ENCODE assay signal across 7 mouse cellular contexts in genomic region chr7:12949872-12950229, GRCm38 (mm10). TPM values are rescaled to one million over a fixed set of nuclear protein-coding genes. Genes with fewer than 3 reads are reported as not detected.
A peak's percentile ranks its signal among the peaks of the same experiment; 100 is the strongest.
DNase-seq lines count a peak whose midpoint lies in the region; ATAC-seq and TF ChIP-seq lines count a peak whose summit lies in the region.

No protein-coding gene starts in this region.

- intact Hi-C loops in left cerebral cortex, postnatal 14 days (cut with DNase I) = no loop called here

- no peak for TF ChIP-seq CTCF in lung, postnatal 0 days (IDR thresholded peaks at IDR 0.05)

- WGBS in lung, postnatal 0 days = 5% methylated on average over 16 of the region's 16 CpGs
- WGBS in limb, embryonic 15.5 days = 4% methylated on average over 16 of the region's 16 CpGs
- 5% methylated on average over 16 of the region's 16 CpGs for WGBS in stomach, embryonic 15.5 days

- peak overlapping the region; percentile 43 for H3K9ac ChIP-seq in lung, postnatal 0 days (replicated peaks; ENCODE audit: low read depth)
- H3K9ac ChIP-seq in limb, embryonic 15.5 days = peak overlapping the region; percentile 31
- peak overlapping the region; percentile 41; the same call in 1 of the 2 replicates for H3K9ac ChIP-seq in stomach, embryonic 15.5 days

- no peak for DNase-seq in lung, postnatal 0 days (ENCODE audit: low spot score)
- DNase-seq in lung, adult 18-20 months = no peak
- DNase-seq in thymus, postnatal 4 days = no peak
- no peak for DNase-seq in left cerebral cortex, postnatal 14 days (ENCODE audit: low spot score in 2 of 2)

- H3K4me3 ChIP-seq in lung, postnatal 0 days (ENCODE audit: low read depth, low read length) = peak overlapping the region; percentile 46
- peak overlapping the region; percentile 43 for H3K4me3 ChIP-seq in limb, embryonic 15.5 days
- peak overlapping the region; percentile 53 for H3K4me3 ChIP-seq in stomach, embryonic 15.5 days (replicated peaks)

- no peaks in the 10 kb centered on the region for H3K27me3 ChIP-seq in lung, postnatal 0 days (replicated peaks; ENCODE audit: insufficient read depth, low read length)
- no peaks in the 10 kb centered on the region for H3K27me3 ChIP-seq in limb, embryonic 15.5 days
- H3K27me3 ChIP-seq in stomach, embryonic 15.5 days (replicated peaks) = no peaks in the 10 kb centered on the region

- H3K4me1 ChIP-seq in lung, postnatal 0 days (ENCODE audit: insufficient read depth, low read depth, low read length) = peaks cover 2% of the 10 kb centered on the region; the same call in 1 of the 2 replicates
- H3K4me1 ChIP-seq in limb, embryonic 15.5 days = peaks cover 12% of the 10 kb centered on the region
- H3K4me1 ChIP-seq in stomach, embryonic 15.5 days = peaks cover 7% of the 10 kb centered on the region

- H3K27ac ChIP-seq in lung, postnatal 0 days (ENCODE audit: low read length) = peak overlapping the region; percentile 71
- H3K27ac ChIP-seq in limb, embryonic 15.5 days = peak overlapping the region; percentile 85
- peak overlapping the region; percentile 80 for H3K27ac ChIP-seq in stomach, embryonic 15.5 days

- H3K4me2 ChIP-seq in lung, postnatal 0 days (replicated peaks; ENCODE audit: low read depth, low read length) = peak overlapping the region; percentile 78
- peak overlapping the region; percentile 79 for H3K4me2 ChIP-seq in limb, embryonic 15.5 days
- H3K4me2 ChIP-seq in stomach, embryonic 15.5 days = peak overlapping the region; percentile 91

- H3K36me3 ChIP-seq in lung, postnatal 0 days (ENCODE audit: insufficient read depth, low read length) = no peaks in the 10 kb centered on the region
- H3K36me3 ChIP-seq in limb, embryonic 15.5 days = no peaks in the 10 kb centered on the region
- H3K36me3 ChIP-seq in stomach, embryonic 15.5 days = no peaks in the 10 kb centered on the region

- TF ChIP-seq EP300 in lung, postnatal 0 days (IDR thresholded peaks at IDR 0.05) = no peak

- H3K9me3 ChIP-seq in lung, postnatal 0 days (ENCODE audit: low read length) = no peaks in the 10 kb centered on the region
- no peaks in the 10 kb centered on the region for H3K9me3 ChIP-seq in limb, embryonic 15.5 days
- no peaks in the 10 kb centered on the region for H3K9me3 ChIP-seq in stomach, embryonic 15.5 days

- peak; percentile 50 for ATAC-seq in lung, postnatal 0 days
- ATAC-seq in erythroid progenitor cell, adult 5-6 weeks (replicated peaks; ENCODE audit: low FRiP score, poor library complexity, severe bottlenecking) = peak; percentile 44
- ATAC-seq in limb, embryonic 15.5 days (ENCODE audit: insufficient number of reproducible peaks, low FRiP score, low TSS enrichment, low read depth) = no peak
- ATAC-seq in stomach, embryonic 15.5 days (ENCODE audit: insufficient read depth, low FRiP score, low read depth) = no peak; the same call in 1 of the 2 replicates

RNA-seq across cellular contexts. Expression of gene Zfp324, which starts 15.8 kb away (rescaled TPM):
- polyA plus RNA-seq in lung, postnatal 0 days (2015; fragmentation: Nextera tagmentation; extraction: Ambion mirVana) = 5.5 and 5.7 TPM in 2 replicates
- total RNA-seq in erythroid progenitor cell, adult 5-6 weeks (2015; ENCODE audit: low replicate concordance) = 0.42 and 0.72 TPM in 2 replicates
- 1.4 and 1.7 TPM in 2 replicates for total RNA-seq in erythroid progenitor cell, adult 5-6 weeks (2017; ENCODE audit: low replicate concordance)
- polyA plus RNA-seq in limb, embryonic 15.5 days (2015; fragmentation: Nextera tagmentation; extraction: Ambion mirVana) = 13.3 and 13.5 TPM in 2 replicates
- polyA plus RNA-seq in stomach, embryonic 15.5 days (2015; fragmentation: Nextera tagmentation; extraction: Ambion mirVana) = 8.9 and 10.3 TPM in 2 replicates
- total RNA-seq in left cerebral cortex, postnatal 14 days (2021) = 10 to 100 TPM; 13.4 to 13.6 TPM

RNA-seq across cellular contexts. Expression of gene Rnf225, which starts 22.6 kb away (rescaled TPM):
- polyA plus RNA-seq in lung, postnatal 0 days (2015; fragmentation: Nextera tagmentation; extraction: Ambion mirVana) = 1.3 and 1.4 TPM in 2 replicates
- total RNA-seq in erythroid progenitor cell, adult 5-6 weeks (2015; ENCODE audit: low replicate concordance) = 0.42 TPM in 1 of 2 replicates, not detected in the other
- 0.51 TPM in 1 of 2 replicates, not detected in the other for total RNA-seq in erythroid progenitor cell, adult 5-6 weeks (2017; ENCODE audit: low replicate concordance)
- 1.9 and 3.0 TPM in 2 replicates for polyA plus RNA-seq in limb, embryonic 15.5 days (2015; fragmentation: Nextera tagmentation; extraction: Ambion mirVana)
- polyA plus RNA-seq in stomach, embryonic 15.5 days (2015; fragmentation: Nextera tagmentation; extraction: Ambion mirVana) = 1.0 and 1.3 TPM in 2 replicates
- 1 to 10 TPM; 1.1 to 1.4 TPM for total RNA-seq in left cerebral cortex, postnatal 14 days (2021)

RNA-seq across cellular contexts. Expression of gene Rps5, which starts 27.8 kb away (rescaled TPM):
- polyA plus RNA-seq in lung, postnatal 0 days (2015; fragmentation: Nextera tagmentation; extraction: Ambion mirVana) = 609 and 716 TPM in 2 replicates
- 579 and 738 TPM in 2 replicates for total RNA-seq in erythroid progenitor cell, adult 5-6 weeks (2015; ENCODE audit: low replicate concordance)
- 178 and 253 TPM in 2 replicates for total RNA-seq in erythroid progenitor cell, adult 5-6 weeks (2017; ENCODE audit: low replicate concordance)
- 887 and 1,056 TPM in 2 replicates for polyA plus RNA-seq in limb, embryonic 15.5 days (2015; fragmentation: Nextera tagmentation; extraction: Ambion mirVana)
- polyA plus RNA-seq in stomach, embryonic 15.5 days (2015; fragmentation: Nextera tagmentation; extraction: Ambion mirVana) = 988 and 1,049 TPM in 2 replicates
- total RNA-seq in left cerebral cortex, postnatal 14 days (2021) = 100 to 1,000 TPM; 363 to 401 TPM

RNA-seq across cellular contexts. Expression of gene Zfp446, which starts 27.8 kb away (rescaled TPM):
- 3.9 and 4.0 TPM in 2 replicates for polyA plus RNA-seq in lung, postnatal 0 days (2015; fragmentation: Nextera tagmentation; extraction: Ambion mirVana)
- 0.72 and 5.9 TPM in 2 replicates for total RNA-seq in erythroid progenitor cell, adult 5-6 weeks (2015; ENCODE audit: low replicate concordance)
- 0.39 and 0.68 TPM in 2 replicates for total RNA-seq in erythroid progenitor cell, adult 5-6 weeks (2017; ENCODE audit: low replicate concordance)
- 7.4 and 7.8 TPM in 2 replicates for polyA plus RNA-seq in limb, embryonic 15.5 days (2015; fragmentation: Nextera tagmentation; extraction: Ambion mirVana)
- polyA plus RNA-seq in stomach, embryonic 15.5 days (2015; fragmentation: Nextera tagmentation; extraction: Ambion mirVana) = 6.9 and 8.4 TPM in 2 replicates
- total RNA-seq in left cerebral cortex, postnatal 14 days (2021) = 1 to 10 TPM; 7.1 to 8.5 TPM

RNA-seq across cellular contexts. Expression of gene Slc27a5, which starts 48.1 kb away (rescaled TPM):
- polyA plus RNA-seq in lung, postnatal 0 days (2015; fragmentation: Nextera tagmentation; extraction: Ambion mirVana) = not detected in 2 replicates
- not detected in 2 replicates for total RNA-seq in erythroid progenitor cell, adult 5-6 weeks (2015; ENCODE audit: low replicate concordance)
- total RNA-seq in erythroid progenitor cell, adult 5-6 weeks (2017; ENCODE audit: low replicate concordance) = not detected in 2 replicates
- 0.07 and 0.20 TPM in 2 replicates for polyA plus RNA-seq in limb, embryonic 15.5 days (2015; fragmentation: Nextera tagmentation; extraction: Ambion mirVana)
- 0.64 and 1.8 TPM in 2 replicates for polyA plus RNA-seq in stomach, embryonic 15.5 days (2015; fragmentation: Nextera tagmentation; extraction: Ambion mirVana)
- not detected for total RNA-seq in left cerebral cortex, postnatal 14 days (2021)

Comparison
In these comparisons a context has a peak if more than half of its experiments do, and no peak if none do; other contexts are left out.
1. ATAC-seq: peak in lung, postnatal 0 days (single experiment) and erythroid progenitor cell, adult 5-6 weeks (single experiment); none in limb, embryonic 15.5 days (single experiment) and stomach, embryonic 15.5 days (single experiment).
2. Peak in every context shown above with its lines, with median percentiles within 50 percentile points of each other: H3K27ac ChIP-seq, H3K4me2 ChIP-seq, H3K4me3 ChIP-seq and H3K9ac ChIP-seq.